Mouse (Mus musculus) lung, embryonic 14.5 days (tissue): ENCODE measurements around the gene Fam169b. TPM values are rescaled to one million over a fixed set of nuclear protein-coding genes. Genes with fewer than 3 reads are reported as not detected.

Source experiments
- ATAC-seq: fragments of 200-750 bp; cut with Nextera tagmentation; 2 replicates; pipeline ENCODE4 v1.8.0; 2017; ENCODE audit warnings: mild to moderate bottlenecking, moderate TSS enrichment, moderate library complexity; ENCODE audit not compliant: insufficient read depth
- DNase-seq: peaks from one replicate; pipeline ENCODE4 v3.0.0-alpha.2; 2015
- H3K27ac ChIP-seq: fragments of 300-500 bp; sonication (generic); 2 replicates; pipeline ENCODE4 v1.5.1; 2014; ENCODE audit warnings: low read depth, mild to moderate bottlenecking, moderate library complexity
- H3K27me3 ChIP-seq: fragments of 300-500 bp; sonication (generic); 2 replicates; pipeline ENCODE4 v1.6.1; 2014; ENCODE audit warnings: low read length, control low read depth; ENCODE audit not compliant: insufficient read depth
- H3K36me3 ChIP-seq: fragments of 300-500 bp; sonication (generic); 2 replicates; pipeline ENCODE4 v1.6.1; 2014; ENCODE audit warnings: control low read depth; ENCODE audit not compliant: insufficient read depth
- H3K4me1 ChIP-seq: fragments of 300-500 bp; sonication (generic); 2 replicates; pipeline ENCODE4 v1.6.1; 2014; ENCODE audit warnings: antibody characterized with exemption, control low read depth; ENCODE audit not compliant: insufficient read depth
- H3K4me2 ChIP-seq: fragments of 300-500 bp; sonication (generic); 2 replicates; pipeline ENCODE4 v1.6.1; 2014; ENCODE audit warnings: mild to moderate bottlenecking
- H3K4me3 ChIP-seq: fragments of 300-500 bp; sonication (generic); 2 replicates; pipeline ENCODE4 v1.5.1; 2014; ENCODE audit warnings: low read depth, low read length
- H3K9ac ChIP-seq: fragments of 300-500 bp; sonication (generic); 2 replicates; pipeline ENCODE4 v1.6.1; 2014
- H3K9me3 ChIP-seq: fragments of 300-500 bp; sonication (generic); 2 replicates; pipeline ENCODE4 v1.6.1; 2016; ENCODE audit warnings: low read depth, low read length, control low read depth
- CTCF ChIP-seq: IDR thresholded peaks from 2 replicates; pipeline ENCODE4 v1.5.1; 2016; ENCODE audit warnings: antibody characterized with exemption, low read depth
- WGBS: fragments of 180-500 bp; shearing (Covaris S2); extraction: QIAGEN DNeasy Blood & Tissue Kit; methylation state at CpG from one replicate; pipeline ENCODE4 v1.1.7; 2014; 5-methylcytosine and 5-hydroxymethylcytosine counted together
- polyA plus RNA-seq: library from polyadenylated mRNA; unstranded; fragments of >200 nt; fragmentation: Nextera tagmentation; extraction: Ambion mirVana; gene quantifications from 2 replicates; pipeline ENCODE4 v1.2.1, GENCODE M21; 2014

Gene Fam169b
- polyA plus RNA-seq, 1 experiment from 2014 or later, result 1.5 TPM

DNA sequence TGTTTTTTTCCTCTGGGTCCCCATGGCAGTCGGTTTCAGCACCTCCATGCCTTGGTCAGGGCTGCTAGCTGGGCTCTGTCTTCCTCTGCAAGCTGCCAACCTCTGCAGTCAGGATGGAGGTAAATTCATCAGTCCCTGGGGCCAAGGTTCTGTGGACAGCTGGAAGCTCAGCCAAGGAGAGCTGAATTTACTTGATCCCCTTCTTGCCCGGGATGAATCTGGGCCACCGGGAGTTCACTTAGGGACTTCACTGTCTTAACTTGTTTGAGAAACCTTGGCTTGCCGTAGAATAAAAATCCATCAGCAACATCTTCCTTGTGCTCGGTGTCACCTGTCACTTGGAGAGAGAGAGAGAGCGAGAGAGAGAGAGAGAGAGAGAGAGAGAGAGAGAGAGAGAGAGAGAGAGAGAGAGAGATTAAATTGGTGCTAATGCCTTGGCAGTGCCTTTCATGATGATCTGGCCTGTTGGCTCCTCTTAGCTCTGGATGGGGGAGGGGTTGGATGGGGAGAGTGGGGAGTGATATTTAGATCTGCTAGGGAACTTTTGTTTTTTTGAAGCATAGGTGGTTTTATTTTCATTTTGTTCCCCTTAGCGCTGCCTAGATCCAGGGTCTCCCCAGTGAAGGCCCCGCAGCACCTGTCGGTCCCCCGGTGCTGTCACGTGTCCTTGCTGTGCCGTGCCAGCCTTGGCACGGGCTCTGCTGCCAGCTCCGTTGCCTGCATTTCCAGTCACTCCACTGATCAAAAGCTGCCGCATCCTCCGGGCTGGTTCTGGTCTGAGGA, 44.6 kb downstream of the Fam169b start:
- H3K4me2 ChIP-seq, result no peak overlapping the region
- TF ChIP-seq CTCF, result no peak
- H3K36me3 ChIP-seq, result no peaks in the 10 kb centered on the region
- H3K4me1 ChIP-seq, result peaks cover 8% of the 10 kb centered on the region; the same call in 1 of the 2 replicates
- no peak overlapping the region for H3K4me3 ChIP-seq
- WGBS, result 81% methylated on average over 16 of the region's 16 CpGs
- ATAC-seq (no peak), DNase-seq (no peak)
- H3K27ac ChIP-seq, result no peak overlapping the region
- no peak overlapping the region for H3K9ac ChIP-seq
- no peaks in the 10 kb centered on the region for H3K9me3 ChIP-seq
- no peaks in the 10 kb centered on the region for H3K27me3 ChIP-seq

DNA sequence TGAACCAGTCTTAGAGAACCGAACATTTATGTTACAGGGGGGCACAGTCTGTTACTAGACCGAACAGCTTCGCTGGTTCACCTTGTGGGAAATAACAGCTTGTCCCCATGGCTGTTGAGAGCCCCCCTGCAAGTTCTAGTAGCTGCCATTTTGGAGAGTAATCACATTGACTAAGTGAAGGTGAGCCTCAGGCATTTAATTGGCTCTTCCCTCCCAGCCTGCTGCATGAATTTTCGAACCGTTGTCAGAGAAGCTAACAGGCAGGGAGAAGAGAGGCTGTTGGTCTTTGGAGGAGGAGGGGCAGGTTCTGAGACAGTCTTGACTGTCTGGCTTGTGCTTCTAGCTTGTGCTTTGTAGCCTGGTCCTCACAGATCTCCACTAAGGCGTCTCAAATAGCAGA, 45.3 kb downstream of the Fam169b start:
- 55% methylated on average over 6 of the region's 6 CpGs for WGBS
- H3K9me3 ChIP-seq, result no peaks in the 10 kb centered on the region
- no peak overlapping the region for H3K4me2 ChIP-seq
- TF ChIP-seq CTCF, result no peak
- no peaks in the 10 kb centered on the region for H3K27me3 ChIP-seq
- H3K4me1 ChIP-seq, result 0 out of 2 replicates have a peak, but pooled peaks cover 2% of the 10 kb centered on the region
- H3K27ac ChIP-seq, result no peak overlapping the region
- DNase-seq (no peak), ATAC-seq (no peak)
- no peaks in the 10 kb centered on the region for H3K36me3 ChIP-seq
- no peak overlapping the region for H3K9ac ChIP-seq
- H3K4me3 ChIP-seq, result no peak overlapping the region

DNA sequence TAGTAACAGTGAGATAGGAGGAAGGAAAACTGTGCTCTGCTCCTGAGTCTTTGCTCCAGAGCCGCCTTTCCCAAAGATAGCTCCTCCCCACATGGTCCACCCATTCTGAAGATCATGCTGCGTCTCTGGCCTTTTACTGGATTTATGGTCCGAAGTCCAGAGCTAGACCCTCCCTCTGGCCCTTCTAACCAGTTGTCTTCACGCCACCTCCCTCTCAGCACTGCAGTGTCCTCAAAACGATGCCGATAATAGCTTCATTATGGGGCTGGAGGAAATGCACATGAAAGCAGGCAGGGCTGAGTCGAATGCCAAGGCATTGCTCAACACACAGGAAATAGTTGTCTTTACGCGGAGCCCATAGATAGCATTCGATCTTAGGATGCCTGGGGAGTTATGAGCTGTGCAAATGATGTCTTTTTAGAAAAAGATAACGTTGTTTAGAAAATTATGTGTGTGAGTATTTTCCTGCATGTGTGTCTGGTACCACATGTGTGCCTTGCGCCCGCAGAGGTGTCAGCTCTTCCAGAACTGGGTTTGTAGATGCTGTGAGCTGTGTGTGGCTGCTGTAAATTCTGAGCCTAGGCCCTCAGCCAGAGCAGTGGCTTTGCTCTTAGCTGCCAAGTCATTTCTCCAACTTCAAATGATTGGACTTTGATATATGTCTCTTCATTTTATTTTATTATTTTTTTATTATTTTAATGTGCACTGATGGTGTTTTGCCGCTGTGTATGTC, 46.6 kb downstream of the Fam169b start:
- TF ChIP-seq CTCF, result no peak
- 34% methylated on average over 14 of the region's 14 CpGs for WGBS
- Histone ChIP-seq H3K27me3 (no peaks in the 10 kb centered on the region), H3K9ac (no peak overlapping the region), H3K36me3 (no peaks in the 10 kb centered on the region), H3K4me2 (peak overlapping the region; percentile 22; the same call in 1 of the 2 replicates), H3K9me3 (no peaks in the 10 kb centered on the region), H3K4me3 (no peak overlapping the region), H3K27ac (peak overlapping the region; percentile 80), H3K4me1 (0 out of 2 replicates have a peak, but pooled peaks cover 2% of the 10 kb centered on the region)
- DNase-seq (peak; percentile 92), ATAC-seq (peak; percentile 96)

DNA sequence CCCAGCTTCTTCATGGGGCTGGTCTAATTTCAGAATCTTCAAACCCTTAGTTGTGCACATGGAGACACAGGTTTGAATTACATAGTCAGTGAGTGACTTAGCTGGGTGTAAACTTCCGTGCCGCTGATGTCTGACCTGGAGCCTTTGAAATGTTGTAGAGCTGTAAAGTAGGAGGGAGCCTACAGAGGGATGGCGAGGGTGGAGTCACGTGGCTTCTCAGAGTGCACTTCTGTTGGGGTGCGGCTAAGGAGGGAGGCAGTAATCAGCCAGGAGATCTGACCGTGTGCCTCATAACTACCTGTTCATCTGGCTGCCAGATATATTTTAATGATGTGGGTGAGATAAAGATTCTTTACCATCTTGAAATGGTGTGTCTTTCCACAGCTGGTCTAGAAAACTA, 49.4 kb downstream of the Fam169b start:
- Histone ChIP-seq H3K27me3 (no peaks in the 10 kb centered on the region), H3K9ac (no peak overlapping the region), H3K4me2 (no peak overlapping the region), H3K4me3 (no peak overlapping the region), H3K9me3 (no peaks in the 10 kb centered on the region), H3K4me1 (0 out of 2 replicates have a peak, but pooled peaks cover 2% of the 10 kb centered on the region), H3K36me3 (no peaks in the 10 kb centered on the region), H3K27ac (no peak overlapping the region)
- DNase-seq (no peak), ATAC-seq (no peak)
- 67% methylated on average over 6 of the region's 6 CpGs for WGBS
- TF ChIP-seq CTCF, result no peak

DNA sequence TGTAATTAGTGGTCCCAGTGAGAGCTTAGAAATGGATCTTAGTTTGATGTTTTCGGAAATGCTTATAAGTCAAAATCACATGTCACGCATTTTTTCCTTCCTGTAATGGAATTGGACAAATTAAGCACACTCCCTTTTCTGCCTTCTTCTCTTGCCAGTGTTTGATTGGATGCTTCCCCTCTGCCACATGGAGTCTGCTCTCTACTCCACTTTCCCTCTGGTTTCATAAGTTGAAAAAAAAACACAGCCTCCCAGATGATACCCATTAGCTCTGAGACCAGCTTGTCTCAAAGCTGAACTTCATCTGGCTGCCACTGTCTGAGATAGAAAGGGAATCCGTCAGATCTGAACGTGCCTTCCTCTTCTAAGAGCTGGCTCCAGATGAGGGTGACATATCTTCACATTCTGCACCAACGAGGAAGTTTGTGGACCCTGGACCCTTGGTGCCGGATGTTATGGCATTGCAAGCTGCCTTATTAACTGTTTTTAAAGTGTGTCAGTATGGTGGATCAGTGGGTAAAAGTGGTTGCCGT, 52.6 kb downstream of the Fam169b start:
- 42% methylated on average over 7 of the region's 7 CpGs for WGBS
- no peaks in the 10 kb centered on the region for H3K27me3 ChIP-seq
- DNase-seq (peak; percentile 64), ATAC-seq (peak; percentile 68; the same call in 1 of the 2 replicates)
- H3K9me3 ChIP-seq, result no peaks in the 10 kb centered on the region
- H3K4me2 ChIP-seq, result no peak overlapping the region
- no peak overlapping the region for H3K4me3 ChIP-seq
- TF ChIP-seq CTCF, result no peak
- H3K4me1 ChIP-seq, result no peaks in the 10 kb centered on the region
- no peak overlapping the region for H3K27ac ChIP-seq
- no peaks in the 10 kb centered on the region for H3K36me3 ChIP-seq
- H3K9ac ChIP-seq, result no peak overlapping the region

DNA sequence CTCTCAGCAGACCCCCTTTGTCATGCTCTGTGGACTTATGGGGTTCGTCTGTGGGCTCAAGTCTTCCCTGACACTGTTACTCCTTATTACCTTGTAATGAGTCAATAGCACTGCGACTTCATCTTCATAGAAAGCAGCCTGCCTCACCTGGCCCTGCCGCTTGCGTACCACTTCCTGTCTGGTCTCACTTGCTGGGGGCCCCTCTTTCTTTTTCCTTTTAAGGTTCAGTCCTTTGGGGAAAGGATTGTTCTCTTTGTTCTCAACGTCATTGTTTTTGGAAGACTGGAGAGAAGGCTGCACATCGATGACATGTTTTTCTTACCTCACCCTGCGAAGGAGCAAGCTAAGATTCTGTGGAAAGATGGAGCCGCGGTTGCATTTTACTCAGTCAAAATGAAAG, 55.4 kb downstream of the Fam169b start:
- H3K9ac ChIP-seq, result no peak overlapping the region
- no peak for TF ChIP-seq CTCF
- no peaks in the 10 kb centered on the region for H3K36me3 ChIP-seq
- no peak for DNase-seq
- no peak for ATAC-seq
- H3K9me3 ChIP-seq, result no peaks in the 10 kb centered on the region
- H3K27ac ChIP-seq, result no peak overlapping the region
- 80% methylated on average over 9 of the region's 9 CpGs for WGBS
- no peaks in the 10 kb centered on the region for H3K4me1 ChIP-seq
- no peak overlapping the region for H3K4me2 ChIP-seq
- no peak overlapping the region for H3K4me3 ChIP-seq
- H3K27me3 ChIP-seq, result no peaks in the 10 kb centered on the region

DNA sequence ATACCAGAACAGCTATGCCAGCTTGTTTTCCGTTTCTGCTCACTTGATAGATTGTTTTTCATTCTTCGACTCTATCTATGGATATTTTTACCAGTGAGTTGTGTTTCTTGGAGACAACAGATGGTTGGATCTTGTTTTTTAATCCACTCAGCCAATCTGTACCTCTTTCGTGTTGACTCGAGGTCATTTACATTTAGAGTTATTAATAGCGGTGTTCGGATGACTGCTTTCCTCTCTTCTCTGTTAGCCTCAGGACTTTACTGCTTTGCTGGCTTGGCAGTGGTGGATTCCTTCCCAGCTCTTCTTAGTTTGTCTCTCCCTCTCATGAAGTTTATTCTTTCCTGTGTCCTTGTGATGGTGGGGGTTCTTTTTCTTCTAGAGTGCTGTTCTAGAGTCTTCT, 59.2 kb downstream of the Fam169b start:
- no peaks in the 10 kb centered on the region for H3K27me3 ChIP-seq
- no peak for DNase-seq
- ATAC-seq, result no peak
- H3K9me3 ChIP-seq, result no peaks in the 10 kb centered on the region
- no peak overlapping the region for H3K9ac ChIP-seq
- 81% methylated on average over 6 of the region's 6 CpGs for WGBS
- H3K36me3 ChIP-seq, result no peaks in the 10 kb centered on the region
- H3K4me3 ChIP-seq, result no peak overlapping the region
- H3K27ac ChIP-seq, result no peak overlapping the region
- no peaks in the 10 kb centered on the region for H3K4me1 ChIP-seq
- no peak overlapping the region for H3K4me2 ChIP-seq
- TF ChIP-seq CTCF, result no peak
